Mouse (Mus musculus): ENCODE results near the gene Evpl.

GRCm38 (mm10) chr11:116234901-116235300, 3.0 kb downstream of the Evpl start:
- TF ChIP-seq CTCF (conservative IDR thresholded peaks at IDR 0.05; ENCODE audit: insufficient read depth, insufficient read length, low read depth, low read length) (no peak), POLR2A (IDR thresholded peaks at IDR 0.05; ENCODE audit: low read depth, low read length) (no peak)

Data from kidney, adult 2 months (tissue).